Mouse (Mus musculus) heart, postnatal 0 days (tissue): ENCODE results near the gene Srf. TPM values are rescaled to one million over a fixed set of nuclear protein-coding genes. Genes with fewer than 3 reads are reported as not detected.

Experiments
- ATAC-seq: fragments of 200-750 bp; cut with Nextera tagmentation; 2 replicates; pipeline ENCODE4 v1.8.0; 2017; ENCODE audit warnings: low read depth, moderate number of reproducible peaks, moderate library complexity; ENCODE audit not compliant: insufficient read depth
- DNase-seq: peaks from one replicate; pipeline ENCODE4 v3.0.0-alpha.2; 2016; ENCODE audit warnings: low spot score
- H3K27ac ChIP-seq: fragments of 300-500 bp; sonication (generic); 2 replicates; pipeline ENCODE4 v1.5.1; 2014; ENCODE audit warnings: low read depth, mild to moderate bottlenecking
- H3K27me3 ChIP-seq: fragments of 300-500 bp; sonication (generic); 2 replicates; pipeline ENCODE4 v1.6.1; 2014; ENCODE audit warnings: low read length, mixed read lengths; ENCODE audit not compliant: control insufficient read depth, insufficient read depth
- H3K36me3 ChIP-seq: fragments of 300-500 bp; sonication (generic); replicated peaks from 2 replicates; pipeline ENCODE4 v1.6.1; 2014; ENCODE audit warnings: low read length, mixed read lengths; ENCODE audit not compliant: control insufficient read depth, insufficient read depth
- H3K4me1 ChIP-seq: fragments of 300-500 bp; sonication (generic); 2 replicates; pipeline ENCODE4 v1.6.1; 2014; ENCODE audit warnings: antibody characterized with exemption; ENCODE audit not compliant: control insufficient read depth, insufficient read depth
- H3K4me2 ChIP-seq: fragments of 300-500 bp; sonication (generic); 2 replicates; pipeline ENCODE4 v1.6.1; 2014; ENCODE audit warnings: low read depth, mild to moderate bottlenecking, low read length, moderate library complexity
- H3K4me3 ChIP-seq: fragments of 300-500 bp; sonication (generic); 2 replicates; pipeline ENCODE4 v1.5.1; 2014; ENCODE audit warnings: low read depth, low read length
- H3K9ac ChIP-seq: fragments of 300-500 bp; sonication (generic); replicated peaks from 2 replicates; pipeline ENCODE4 v1.6.1; 2014; ENCODE audit warnings: low read depth, low read length, mixed read lengths
- H3K9me3 ChIP-seq: fragments of 300-500 bp; sonication (generic); replicated peaks from 2 replicates; pipeline ENCODE4 v1.6.1; 2016; ENCODE audit warnings: low read length; ENCODE audit not compliant: control insufficient read depth
- CTCF ChIP-seq: IDR thresholded peaks from 2 replicates; pipeline ENCODE4 v1.5.1; 2016; ENCODE audit warnings: antibody characterized with exemption, control low read depth, low read depth
- EP300 ChIP-seq: IDR thresholded peaks from 2 replicates; pipeline ENCODE4 v1.6.1; 2016; ENCODE audit warnings: antibody characterized with exemption, low read depth
- WGBS: fragments of 180-500 bp; shearing (Covaris S2); extraction: QIAGEN DNeasy Blood & Tissue Kit; methylation state at CpG from one replicate; pipeline ENCODE4 v1.1.7; 2014; 5-methylcytosine and 5-hydroxymethylcytosine counted together
- polyA plus RNA-seq: library from polyadenylated mRNA; unstranded; fragments of >200 nt; fragmentation: Nextera tagmentation; extraction: Ambion mirVana; gene quantifications from 2 replicates; pipeline ENCODE4 v1.2.1, GENCODE M21; 2015
- total RNA-seq: library from RNA; depleted of rRNA; stranded (reverse); fragments of >200 nt; gene quantifications from 2 replicates; pipeline ENCODE4 v1.2.3, GENCODE M21; 2014; ENCODE audit warnings: low replicate concordance

Gene Srf
- total and polyA plus RNA-seq, 2 experiments from 2014 or later, result 8.8 to 192 TPM

GRCm38 (mm10) chr17:46590439-46590838 lies 34.5 kb upstream of the Srf start:
- no peak overlapping the region for H3K4me3 ChIP-seq
- no peaks in the 10 kb centered on the region for H3K27me3 ChIP-seq
- no peaks in the 10 kb centered on the region for H3K9me3 ChIP-seq
- TF ChIP-seq CTCF (no peak), EP300 (no peak)
- no peak overlapping the region for H3K9ac ChIP-seq
- WGBS, result 91% methylated on average over 7 of the region's 7 CpGs
- peaks cover 7% of the 10 kb centered on the region; the same call in 1 of the 2 replicates for H3K4me1 ChIP-seq
- DNase-seq (no peak), ATAC-seq (no peak)
- no peak overlapping the region for H3K27ac ChIP-seq
- H3K4me2 ChIP-seq, result no peak overlapping the region
- peaks cover 38% of the 10 kb centered on the region for H3K36me3 ChIP-seq

- Histone ChIP-seq H3K27me3 (no peaks in the 10 kb centered on the region), H3K27ac (no peak overlapping the region), H3K36me3 (peaks cover 44% of the 10 kb centered on the region), H3K9ac (no peak overlapping the region), H3K4me3 (no peak overlapping the region), H3K4me2 (no peak overlapping the region), H3K9me3 (no peaks in the 10 kb centered on the region), H3K4me1 (peaks cover 7% of the 10 kb centered on the region; the same call in 1 of the 2 replicates)
- 85% methylated on average over 16 of the region's 16 CpGs for WGBS
- TF ChIP-seq EP300, result no peak
- DNase-seq, result no peak
- ATAC-seq, result no peak
Observed at GRCm38 (mm10) chr17:46589635-46590314, 33.8 kb upstream of the Srf start.

GRCm38 (mm10) chr17:46588913-46589312 lies 32.9 kb upstream of the Srf start:
- Histone ChIP-seq H3K4me2 (no peak overlapping the region), H3K4me1 (peaks cover 7% of the 10 kb centered on the region; the same call in 1 of the 2 replicates), H3K27me3 (no peaks in the 10 kb centered on the region), H3K4me3 (no peak overlapping the region), H3K36me3 (peaks cover 47% of the 10 kb centered on the region), H3K9me3 (no peaks in the 10 kb centered on the region), H3K9ac (no peak overlapping the region), H3K27ac (no peak overlapping the region)
- TF ChIP-seq CTCF (no peak), EP300 (no peak)
- DNase-seq, result no peak
- WGBS, result 88% methylated on average over 6 of the region's 6 CpGs
- no peak for ATAC-seq

GRCm38 (mm10) chr17:46588173-46588572 lies 32.2 kb upstream of the Srf start:
- Histone ChIP-seq H3K4me2 (no peak overlapping the region), H3K36me3 (peaks cover 47% of the 10 kb centered on the region), H3K9me3 (no peaks in the 10 kb centered on the region), H3K4me3 (no peak overlapping the region), H3K4me1 (peaks cover 5% of the 10 kb centered on the region; the same call in 1 of the 2 replicates), H3K27ac (no peak overlapping the region), H3K9ac (no peak overlapping the region), H3K27me3 (no peaks in the 10 kb centered on the region)
- 88% methylated on average over 9 of the region's 9 CpGs for WGBS
- ATAC-seq (no peak), DNase-seq (no peak)
- no peak for TF ChIP-seq CTCF

- Histone ChIP-seq H3K27ac (no peak overlapping the region), H3K27me3 (no peaks in the 10 kb centered on the region), H3K9ac (no peak overlapping the region), H3K36me3 (peaks cover 57% of the 10 kb centered on the region), H3K4me2 (no peak overlapping the region), H3K4me1 (no peaks in the 10 kb centered on the region), H3K4me3 (no peak overlapping the region), H3K9me3 (no peaks in the 10 kb centered on the region)
- TF ChIP-seq EP300 (no peak), CTCF (no peak)
- no peak for DNase-seq
- WGBS, result 90% methylated on average over 8 of the region's 8 CpGs
- ATAC-seq, result no peak
Observed at GRCm38 (mm10) chr17:46586327-46586726, 30.4 kb upstream of the Srf start.

GRCm38 (mm10) chr17:46578650-46579049 lies 22.7 kb upstream of the Srf start:
- H3K27ac ChIP-seq, result no peak overlapping the region
- TF ChIP-seq EP300, result no peak
- peak; percentile 36; the same call in 1 of the 2 replicates for TF ChIP-seq CTCF
- no peaks in the 10 kb centered on the region for H3K4me1 ChIP-seq
- DNase-seq, result no peak
- H3K9ac ChIP-seq, result no peak overlapping the region
- H3K4me2 ChIP-seq, result no peak overlapping the region
- no peaks in the 10 kb centered on the region for H3K27me3 ChIP-seq
- 0 out of 2 replicates have a peak, but pooled peaks have one; percentile 27 for ATAC-seq
- H3K36me3 ChIP-seq, result peaks cover 69% of the 10 kb centered on the region
- H3K9me3 ChIP-seq, result no peaks in the 10 kb centered on the region
- WGBS, result 79% methylated on average over 5 of the region's 5 CpGs
- H3K4me3 ChIP-seq, result no peak overlapping the region
